Mouse (Mus musculus): Measurements from ENCODE around the gene Tmem87a. TPM values are rescaled to one million over a fixed set of nuclear protein-coding genes. Genes with fewer than 3 reads are reported as not detected.

Tmem87a gene
- polyA plus RNA-seq, 1 experiment from 2014 or later = 8.0 TPM

- H3K27me3 ChIP-seq (replicated peaks; ENCODE audit: control insufficient read depth, insufficient read depth, low read length) = no peaks in the 10 kb centered on the region
- no peak overlapping the region for H3K4me2 ChIP-seq (replicated peaks; ENCODE audit: low read depth)
- no peak overlapping the region for H3K9ac ChIP-seq (ENCODE audit: low read depth, low read length)
- no peaks in the 10 kb centered on the region for H3K4me1 ChIP-seq (replicated peaks; ENCODE audit: control insufficient read depth, insufficient read depth, low read length)
- no peak overlapping the region for H3K27ac ChIP-seq (ENCODE audit: low read depth, low read length)
- H3K4me3 ChIP-seq (ENCODE audit: low read depth, low read length) = no peak overlapping the region
- no peak for ATAC-seq
- TF ChIP-seq CTCF (IDR thresholded peaks at IDR 0.05; ENCODE audit: low read depth) = no peak
- 85% methylated on average over 4 of the region's 4 CpGs for WGBS
- peaks cover 68% of the 10 kb centered on the region for H3K36me3 ChIP-seq (ENCODE audit: control insufficient read depth, insufficient read depth)
- no peaks in the 10 kb centered on the region for H3K9me3 ChIP-seq (ENCODE audit: control insufficient read depth)
Observed at GRCm38 (mm10) chr2:120373858-120374257, 30.1 kb downstream of the Tmem87a start.

- no peak overlapping the region for H3K9ac ChIP-seq (ENCODE audit: low read depth, low read length)
- peak; percentile 83 for ATAC-seq
- no peak for TF ChIP-seq CTCF (IDR thresholded peaks at IDR 0.05; ENCODE audit: low read depth)
- no peaks in the 10 kb centered on the region for H3K27me3 ChIP-seq (replicated peaks; ENCODE audit: control insufficient read depth, insufficient read depth, low read length)
- H3K27ac ChIP-seq (ENCODE audit: low read depth, low read length) = peak overlapping the region; percentile 76
- 0 out of 2 replicates have a peak, but pooled peaks cover 5% of the 10 kb centered on the region for H3K4me1 ChIP-seq (replicated peaks; ENCODE audit: control insufficient read depth, insufficient read depth, low read length)
- no peaks in the 10 kb centered on the region for H3K9me3 ChIP-seq (ENCODE audit: control insufficient read depth)
- WGBS = 51% methylated on average over 4 of the region's 4 CpGs
- peak overlapping the region; percentile 41 for H3K4me2 ChIP-seq (replicated peaks; ENCODE audit: low read depth)
- H3K36me3 ChIP-seq (ENCODE audit: control insufficient read depth, insufficient read depth) = peaks cover 45% of the 10 kb centered on the region
- H3K4me3 ChIP-seq (ENCODE audit: low read depth, low read length) = peak overlapping the region; percentile 9; the same call in 1 of the 2 replicates
Observed at GRCm38 (mm10) chr2:120367416-120368207, 36.3 kb downstream of the Tmem87a start.

GRCm38 (mm10) chr2:120366501-120366900 lies 37.4 kb downstream of the Tmem87a start:
- ATAC-seq = no peak

GRCm38 (mm10) chr2:120360425-120360824 lies 43.5 kb downstream of the Tmem87a start:
- H3K36me3 ChIP-seq (ENCODE audit: control insufficient read depth, insufficient read depth) = peaks cover 44% of the 10 kb centered on the region

More at GRCm38 (mm10) chr2:120366501-120366900, 37.4 kb downstream of the Tmem87a start:
- TF ChIP-seq CTCF (IDR thresholded peaks at IDR 0.05; ENCODE audit: low read depth) = no peak
- no peak overlapping the region for H3K4me3 ChIP-seq (ENCODE audit: low read depth, low read length)
- peak overlapping the region; percentile 76 for H3K27ac ChIP-seq (ENCODE audit: low read depth, low read length)
- H3K36me3 ChIP-seq (ENCODE audit: control insufficient read depth, insufficient read depth) = peaks cover 49% of the 10 kb centered on the region
- H3K9me3 ChIP-seq (ENCODE audit: control insufficient read depth) = no peaks in the 10 kb centered on the region
- H3K27me3 ChIP-seq (replicated peaks; ENCODE audit: control insufficient read depth, insufficient read depth, low read length) = no peaks in the 10 kb centered on the region
- 0 out of 2 replicates have a peak overlapping the region, but pooled peaks have one; percentile 0 for H3K4me2 ChIP-seq (replicated peaks; ENCODE audit: low read depth)
- no peak overlapping the region for H3K9ac ChIP-seq (ENCODE audit: low read depth, low read length)
- 84% methylated on average over 3 of the region's 3 CpGs for WGBS
- H3K4me1 ChIP-seq (replicated peaks; ENCODE audit: control insufficient read depth, insufficient read depth, low read length) = 0 out of 2 replicates have a peak, but pooled peaks cover 5% of the 10 kb centered on the region

GRCm38 (mm10) chr2:120352682-120353646 lies 50.9 kb downstream of the Tmem87a start, which contains the start of gene Vps39:
Vps39 (minus strand) TSS chr2:120353137.
- Histone ChIP-seq H3K4me3 (ENCODE audit: low read depth, low read length) (peak within 1 kb of the TSS; percentile 88), H3K36me3 (ENCODE audit: control insufficient read depth, insufficient read depth) (peaks cover 30% of the 10 kb centered on the region), H3K9ac (ENCODE audit: low read depth, low read length) (peak within 1 kb of the TSS; percentile 70), H3K4me1 (replicated peaks; ENCODE audit: control insufficient read depth, insufficient read depth, low read length) (0 out of 2 replicates have a peak, but pooled peaks cover 7% of the 10 kb centered on the region), H3K27me3 (replicated peaks; ENCODE audit: control insufficient read depth, insufficient read depth, low read length) (no peaks in the 10 kb centered on the region), H3K27ac (ENCODE audit: low read depth, low read length) (peak within 1 kb of the TSS; percentile 37), H3K4me2 (replicated peaks; ENCODE audit: low read depth) (peak within 1 kb of the TSS; percentile 79), H3K9me3 (ENCODE audit: control insufficient read depth) (no peaks in the 10 kb centered on the region)
- 11% methylated on average over 44 of the region's 44 CpGs for WGBS
- peak; percentile 12; the same call in 1 of the 2 replicates for TF ChIP-seq CTCF (IDR thresholded peaks at IDR 0.05; ENCODE audit: low read depth)
- peak; percentile 92 for ATAC-seq

More at GRCm38 (mm10) chr2:120360425-120360824, 43.5 kb downstream of the Tmem87a start:
- H3K4me1 ChIP-seq (replicated peaks; ENCODE audit: control insufficient read depth, insufficient read depth, low read length) = no peaks in the 10 kb centered on the region
- ATAC-seq = no peak
- no peak for TF ChIP-seq CTCF (IDR thresholded peaks at IDR 0.05; ENCODE audit: low read depth)
- WGBS = 35% methylated on average over 1 of the region's 1 CpGs
- no peak overlapping the region for H3K27ac ChIP-seq (ENCODE audit: low read depth, low read length)
- H3K4me2 ChIP-seq (replicated peaks; ENCODE audit: low read depth) = no peak overlapping the region
- H3K9me3 ChIP-seq (ENCODE audit: control insufficient read depth) = no peaks in the 10 kb centered on the region
- H3K4me3 ChIP-seq (ENCODE audit: low read depth, low read length) = no peak overlapping the region
- no peak overlapping the region for H3K9ac ChIP-seq (ENCODE audit: low read depth, low read length)
- no peaks in the 10 kb centered on the region for H3K27me3 ChIP-seq (replicated peaks; ENCODE audit: control insufficient read depth, insufficient read depth, low read length)
